Mouse (Mus musculus) embryonic facial prominence, embryonic 12.5 days (tissue): ENCODE measurements around the gene Snx9. TPM values are rescaled to one million over a fixed set of nuclear protein-coding genes. Genes with fewer than 3 reads are reported as not detected.

Source experiments
- ATAC-seq: fragments of 200-750 bp; cut with Nextera tagmentation; 2 replicates; pipeline ENCODE4 v1.8.0; 2017; ENCODE audit not compliant: insufficient number of reproducible peaks, insufficient read depth, low FRiP score, low TSS enrichment
- H3K27ac ChIP-seq: fragments of 300-500 bp; sonication (generic); 2 replicates; pipeline ENCODE4 v1.5.1; 2016; ENCODE audit warnings: mild to moderate bottlenecking
- H3K27me3 ChIP-seq: fragments of 300-500 bp; sonication (generic); 2 replicates; pipeline ENCODE4 v1.6.1; 2016; ENCODE audit warnings: mild to moderate bottlenecking, moderate library complexity
- H3K36me3 ChIP-seq: fragments of 300-500 bp; sonication (generic); 2 replicates; pipeline ENCODE4 v1.6.1; 2016; ENCODE audit warnings: mild to moderate bottlenecking
- H3K4me1 ChIP-seq: fragments of 300-500 bp; sonication (generic); 2 replicates; pipeline ENCODE4 v1.6.1; 2016
- H3K4me2 ChIP-seq: fragments of 300-500 bp; sonication (generic); replicated peaks from 2 replicates; pipeline ENCODE4 v1.6.1; 2016; ENCODE audit warnings: mild to moderate bottlenecking, moderate library complexity
- H3K4me3 ChIP-seq: fragments of 300-500 bp; sonication (generic); 2 replicates; pipeline ENCODE4 v1.5.1; 2016; ENCODE audit warnings: mild to moderate bottlenecking
- H3K9ac ChIP-seq: fragments of 300-500 bp; sonication (generic); 2 replicates; pipeline ENCODE4 v1.6.1; 2016; ENCODE audit warnings: mild to moderate bottlenecking, moderate library complexity
- H3K9me3 ChIP-seq: fragments of 300-500 bp; sonication (generic); 2 replicates; pipeline ENCODE4 v1.6.1; 2016; ENCODE audit warnings: mild to moderate bottlenecking, moderate library complexity
- WGBS: fragments of 180-500 bp; shearing (Covaris S2); methylation state at CpG from one replicate; pipeline ENCODE4 v1.1.7; 2016; 5-methylcytosine and 5-hydroxymethylcytosine counted together
- polyA plus RNA-seq: library from polyadenylated mRNA; unstranded; fragments of >200 nt; fragmentation: Nextera tagmentation; extraction: Ambion mirVana; gene quantifications from 2 replicates; pipeline ENCODE4 v1.2.1, GENCODE M21; 2016

The Snx9 gene
- polyA plus RNA-seq, 1 experiment from 2014 or later = 33.3 TPM

DNA sequence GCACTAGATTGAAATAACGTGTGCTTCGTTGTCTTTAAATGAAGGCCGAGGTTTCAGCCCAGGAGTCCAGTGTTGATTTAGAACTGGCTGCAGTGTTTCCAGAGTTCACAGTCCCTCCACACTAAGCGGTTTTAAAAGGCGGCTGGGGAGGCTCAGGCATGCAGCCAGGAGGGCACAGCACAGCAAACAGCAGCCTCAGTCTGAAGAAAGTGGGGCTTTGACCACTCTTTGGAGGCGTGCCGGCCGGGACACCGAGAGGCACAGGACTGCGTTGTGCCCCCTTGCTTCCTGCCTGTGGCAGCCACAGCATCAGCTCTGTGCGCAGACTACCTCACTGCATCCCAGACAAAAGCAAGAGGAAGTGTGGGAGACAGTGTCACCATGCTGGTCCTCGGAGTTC, 70.5 kb downstream of the Snx9 start:
- Histone ChIP-seq H3K4me1 (no peaks in the 10 kb centered on the region), H3K27me3 (no peaks in the 10 kb centered on the region), H3K9ac (no peak overlapping the region), H3K4me3 (no peak overlapping the region), H3K4me2 (no peak overlapping the region), H3K36me3 (peaks cover 20% of the 10 kb centered on the region), H3K27ac (0 out of 2 replicates have a peak overlapping the region, but pooled peaks have one; percentile 7), H3K9me3 (no peaks in the 10 kb centered on the region)
- no peak for ATAC-seq
- 61% methylated on average over 12 of the region's 12 CpGs for WGBS

GRCm38 (mm10) chr17:5912797-5913196, 71.7 kb downstream of the Snx9 start:
- H3K36me3 ChIP-seq = peaks cover 14% of the 10 kb centered on the region
- H3K4me3 ChIP-seq = no peak overlapping the region
- no peaks in the 10 kb centered on the region for H3K27me3 ChIP-seq
- H3K4me1 ChIP-seq = no peaks in the 10 kb centered on the region
- no peaks in the 10 kb centered on the region for H3K9me3 ChIP-seq
- H3K9ac ChIP-seq = no peak overlapping the region
- WGBS = 61% methylated on average over 4 of the region's 4 CpGs
- ATAC-seq = no peak
- H3K27ac ChIP-seq = no peak overlapping the region
- H3K4me2 ChIP-seq = no peak overlapping the region

- H3K36me3 ChIP-seq = peaks cover 26% of the 10 kb centered on the region
- H3K27ac ChIP-seq = no peak overlapping the region
- H3K27me3 ChIP-seq = no peaks in the 10 kb centered on the region
- no peaks in the 10 kb centered on the region for H3K9me3 ChIP-seq
- no peak overlapping the region for H3K4me2 ChIP-seq
- H3K4me3 ChIP-seq = no peak overlapping the region
- no peaks in the 10 kb centered on the region for H3K4me1 ChIP-seq
- 69% methylated on average over 5 of the region's 5 CpGs for WGBS
- H3K9ac ChIP-seq = no peak overlapping the region
- no peak for ATAC-seq
Observed at GRCm38 (mm10) chr17:5914217-5914616, 73.1 kb downstream of the Snx9 start.

DNA sequence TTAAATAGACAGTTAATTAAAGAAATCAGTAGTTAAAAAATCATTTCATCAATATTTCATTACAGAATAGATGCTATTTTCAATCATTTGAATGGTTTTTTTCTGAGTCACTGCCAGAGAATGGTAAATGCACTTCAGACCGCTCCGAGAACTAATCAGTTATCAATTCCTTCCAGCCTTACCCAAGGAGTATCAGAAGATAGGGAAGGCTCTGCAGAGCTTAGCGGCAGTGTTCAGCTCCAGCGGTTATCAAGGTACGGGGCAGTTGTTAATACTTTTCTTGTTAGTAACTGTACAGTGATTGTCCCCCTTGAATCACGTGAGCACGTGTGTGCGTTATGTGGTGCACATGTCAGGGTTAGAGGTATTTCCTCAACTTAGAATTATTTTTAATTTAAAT, 80.8 kb downstream of the Snx9 start:
- H3K4me3 ChIP-seq = no peak overlapping the region
- no peaks in the 10 kb centered on the region for H3K27me3 ChIP-seq
- H3K9ac ChIP-seq = no peak overlapping the region
- H3K27ac ChIP-seq = no peak overlapping the region
- peaks cover 62% of the 10 kb centered on the region for H3K36me3 ChIP-seq
- no peak overlapping the region for H3K4me2 ChIP-seq
- ATAC-seq = no peak
- H3K4me1 ChIP-seq = no peaks in the 10 kb centered on the region
- H3K9me3 ChIP-seq = no peaks in the 10 kb centered on the region
- 97% methylated on average over 8 of the region's 8 CpGs for WGBS

DNA sequence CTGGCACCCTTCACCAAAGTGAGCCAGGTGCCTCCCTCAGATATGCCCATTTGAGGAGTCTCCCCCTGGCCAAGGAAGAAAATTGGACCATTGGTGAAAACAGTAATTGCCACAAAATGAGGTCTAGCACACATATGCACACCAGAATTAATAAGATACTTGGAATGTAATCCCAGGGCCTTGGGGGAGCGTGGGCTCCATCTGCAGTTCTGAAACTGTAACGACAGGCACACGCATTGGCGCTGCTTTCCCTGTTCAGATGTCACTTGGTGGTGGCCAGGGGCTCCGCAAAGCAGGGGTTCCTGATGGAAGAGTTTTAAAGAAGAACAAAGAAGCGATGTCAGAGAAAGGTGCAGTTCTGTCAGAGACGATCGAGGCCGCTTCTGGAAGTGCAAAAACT, 82.2 kb downstream of the Snx9 start:
- no peak overlapping the region for H3K27ac ChIP-seq
- H3K27me3 ChIP-seq = no peaks in the 10 kb centered on the region
- no peak overlapping the region for H3K9ac ChIP-seq
- no peaks in the 10 kb centered on the region for H3K4me1 ChIP-seq
- peaks cover 72% of the 10 kb centered on the region for H3K36me3 ChIP-seq
- H3K4me3 ChIP-seq = no peak overlapping the region
- no peak overlapping the region for H3K4me2 ChIP-seq
- no peak for ATAC-seq
- no peaks in the 10 kb centered on the region for H3K9me3 ChIP-seq
- 60% methylated on average over 9 of the region's 9 CpGs for WGBS

- no peak overlapping the region for H3K4me3 ChIP-seq
- no peaks in the 10 kb centered on the region for H3K9me3 ChIP-seq
- H3K4me1 ChIP-seq = no peaks in the 10 kb centered on the region
- peaks cover 66% of the 10 kb centered on the region for H3K36me3 ChIP-seq
- H3K27me3 ChIP-seq = no peaks in the 10 kb centered on the region
- WGBS = 70% methylated on average over 8 of the region's 8 CpGs
- no peak overlapping the region for H3K27ac ChIP-seq
- H3K9ac ChIP-seq = no peak overlapping the region
- H3K4me2 ChIP-seq = no peak overlapping the region
- ATAC-seq = no peak
Observed at GRCm38 (mm10) chr17:5924238-5924637, 83.1 kb downstream of the Snx9 start.

GRCm38 (mm10) chr17:5926710-5927109, 85.6 kb downstream of the Snx9 start:
- peaks cover 64% of the 10 kb centered on the region for H3K36me3 ChIP-seq
- no peaks in the 10 kb centered on the region for H3K27me3 ChIP-seq
- no peak overlapping the region for H3K9ac ChIP-seq
- H3K4me1 ChIP-seq = no peaks in the 10 kb centered on the region
- H3K9me3 ChIP-seq = no peaks in the 10 kb centered on the region
- H3K4me2 ChIP-seq = no peak overlapping the region
- no peak for ATAC-seq
- no peak overlapping the region for H3K27ac ChIP-seq
- WGBS = 86% methylated on average over 7 of the region's 7 CpGs
- H3K4me3 ChIP-seq = no peak overlapping the region

DNA sequence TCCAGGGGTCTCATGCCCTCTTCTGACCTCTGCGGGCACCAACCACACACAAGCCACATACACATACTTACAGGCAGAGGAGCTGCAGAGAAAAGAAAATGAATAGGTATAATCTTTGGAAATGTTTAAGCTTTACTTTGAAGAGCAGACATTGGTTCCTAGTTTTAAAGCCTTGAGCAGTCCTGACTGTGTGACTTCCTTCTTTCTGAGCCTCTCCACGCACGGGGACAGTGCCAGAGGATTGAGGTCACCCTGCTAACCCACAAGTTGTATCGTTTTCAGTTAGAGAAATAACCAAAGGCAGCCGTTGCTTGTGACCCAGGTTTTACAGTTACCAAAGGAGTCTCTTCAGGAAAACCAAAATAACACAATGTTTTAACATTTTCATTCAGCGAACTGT, 87.9 kb downstream of the Snx9 start:
- Histone ChIP-seq H3K4me2 (no peak overlapping the region), H3K36me3 (peaks cover 49% of the 10 kb centered on the region), H3K4me1 (no peaks in the 10 kb centered on the region; the same call in 1 of the 2 replicates), H3K27me3 (no peaks in the 10 kb centered on the region), H3K9me3 (no peaks in the 10 kb centered on the region), H3K4me3 (no peak overlapping the region), H3K9ac (no peak overlapping the region), H3K27ac (no peak overlapping the region)
- ATAC-seq = no peak
- WGBS = 79% methylated on average over 6 of the region's 6 CpGs

DNA sequence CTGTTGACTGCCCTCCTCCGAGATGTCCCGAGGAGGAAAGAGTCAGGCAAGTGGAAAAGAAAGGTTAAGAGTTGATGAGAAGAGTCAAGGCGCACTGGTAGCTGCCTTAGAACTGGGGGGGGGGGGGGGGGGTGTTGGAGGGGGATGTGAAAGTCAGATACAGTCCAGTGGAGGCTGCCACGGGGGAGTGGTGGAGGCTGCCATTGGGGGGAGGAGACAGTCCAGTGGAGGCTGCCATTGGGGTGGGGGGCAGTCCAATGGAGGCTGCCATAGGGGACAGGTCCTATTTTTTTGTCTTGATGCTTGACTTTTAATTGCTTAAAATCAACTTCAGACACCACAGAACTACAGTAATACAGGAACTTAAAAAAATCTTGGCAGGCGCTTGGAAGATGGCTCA, 91.0 kb downstream of the Snx9 start:
- Histone ChIP-seq H3K27ac (no peak overlapping the region), H3K27me3 (no peaks in the 10 kb centered on the region; the same call in 1 of the 2 replicates), H3K9me3 (no peaks in the 10 kb centered on the region), H3K4me3 (no peak overlapping the region), H3K9ac (no peak overlapping the region), H3K4me2 (no peak overlapping the region), H3K36me3 (peaks cover 30% of the 10 kb centered on the region), H3K4me1 (peaks cover 12% of the 10 kb centered on the region)
- ATAC-seq = no peak
- WGBS = 73% methylated on average over 5 of the region's 5 CpGs

- Histone ChIP-seq H3K27me3 (peaks cover 4% of the 10 kb centered on the region; the same call in 1 of the 2 replicates), H3K9ac (peak overlapping the region; percentile 55), H3K9me3 (no peaks in the 10 kb centered on the region), H3K4me1 (peaks cover 12% of the 10 kb centered on the region), H3K4me3 (peak overlapping the region; percentile 32), H3K4me2 (peak overlapping the region; percentile 58), H3K27ac (0 out of 2 replicates have a peak overlapping the region, but pooled peaks have one; percentile 26), H3K36me3 (peaks cover 11% of the 10 kb centered on the region; the same call in 1 of the 2 replicates)
- WGBS = 1% methylated on average over 30 of the region's 30 CpGs
- ATAC-seq = peak; percentile 70
Observed at GRCm38 (mm10) chr17:5934554-5935324, 93.6 kb downstream of the Snx9 start.

DNA sequence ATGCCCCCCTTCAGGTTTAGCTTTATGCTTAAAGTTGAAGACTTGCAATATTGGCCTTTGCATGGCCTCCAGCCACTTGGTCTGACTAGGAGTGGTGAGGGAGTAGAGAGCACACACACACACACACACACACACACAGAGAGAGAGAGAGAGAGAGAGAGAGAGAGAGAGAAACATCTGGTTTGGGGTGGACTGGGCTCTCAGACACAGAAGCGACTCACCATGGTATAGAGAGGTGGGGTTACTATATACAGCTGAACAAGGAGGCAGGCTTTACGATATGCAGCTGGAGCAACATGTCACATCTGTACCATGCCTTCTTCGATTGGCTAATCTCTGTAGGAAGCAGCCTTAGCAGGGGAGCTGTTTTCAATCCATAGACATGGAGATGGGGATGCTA, 94.6 kb downstream of the Snx9 start:
- ATAC-seq = no peak
- H3K36me3 ChIP-seq = peaks cover 5% of the 10 kb centered on the region; the same call in 1 of the 2 replicates
- H3K27ac ChIP-seq = no peak overlapping the region
- H3K9ac ChIP-seq = no peak overlapping the region
- H3K9me3 ChIP-seq = no peaks in the 10 kb centered on the region
- peaks cover 19% of the 10 kb centered on the region for H3K4me1 ChIP-seq
- H3K27me3 ChIP-seq = peaks cover 9% of the 10 kb centered on the region; the same call in 1 of the 2 replicates
- H3K4me3 ChIP-seq = no peak overlapping the region
- WGBS = 40% methylated on average over 3 of the region's 3 CpGs
- no peak overlapping the region for H3K4me2 ChIP-seq

DNA sequence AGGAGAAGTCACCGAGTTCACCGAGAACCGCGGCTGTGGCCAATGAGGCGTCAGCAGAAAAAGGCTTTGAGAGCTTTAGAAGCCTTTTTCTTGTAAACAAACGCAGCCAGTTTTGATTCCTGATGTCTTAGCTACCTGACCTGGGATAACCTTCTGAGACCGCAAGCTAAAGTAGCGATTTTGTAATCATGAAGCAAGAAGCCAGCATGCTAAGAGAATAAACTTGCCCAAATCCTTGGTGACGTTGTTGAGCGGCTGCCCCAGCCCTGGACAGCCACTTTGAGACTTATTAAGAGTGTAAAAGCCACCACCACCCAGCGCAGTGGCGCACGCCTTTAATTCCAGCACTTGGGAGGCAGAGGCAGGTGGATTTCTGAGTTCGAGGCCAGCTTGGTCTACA, 95.1 kb downstream of the Snx9 start:
- Histone ChIP-seq H3K9ac (no peak overlapping the region), H3K4me1 (peaks cover 22% of the 10 kb centered on the region), H3K9me3 (no peaks in the 10 kb centered on the region), H3K27me3 (peaks cover 9% of the 10 kb centered on the region), H3K4me2 (no peak overlapping the region), H3K36me3 (0 out of 2 replicates have a peak, but pooled peaks cover 2% of the 10 kb centered on the region), H3K27ac (no peak overlapping the region), H3K4me3 (no peak overlapping the region)
- 71% methylated on average over 14 of the region's 14 CpGs for WGBS
- no peak for ATAC-seq
